Mouse (Mus musculus) Patski (cell line): ENCODE measurements around the gene Prdm2. TPM values are rescaled to one million over a fixed set of nuclear protein-coding genes. Genes with fewer than 3 reads are reported as not detected.

ENCODE experiments used
- ATAC-seq: fragments of 100-300 bp; one replicate; pipeline ENCODE4 v1.8.0; 2021
- CTCF ChIA-PET: fragments of 350-600 bp; sonication (Branson Sonifier 250); formaldehyde crosslinking; loops from one replicate; lab custom pipeline; 2022; ENCODE audit warnings: inconsistent platforms; lab: Charles Lee
- POLR2A ChIA-PET: fragments of 350-600 bp; sonication (Branson Sonifier 250); formaldehyde crosslinking; loops from one replicate; lab custom pipeline; 2022; ENCODE audit warnings: antibody characterized with exemption, inconsistent platforms; lab: Charles Lee
- DNase-seq: peaks from one replicate; pipeline ENCODE4 v3.0.0-alpha.2; 2011; ENCODE audit warnings: low read depth, low spot score
- H3K27me3 ChIP-seq: fragments of 371-371 bp; one replicate; pipeline ENCODE4 v1.5.1; 2021
- CTCF ChIP-seq: fragments of 100-300 bp; IDR thresholded peaks from one replicate; pipeline ENCODE4 v1.5.1; 2021
- in situ Hi-C: fragments of 300-500 bp; cut with MboI; formaldehyde crosslinking; loops from 3 replicates; pipeline ENCODE4 v1.11.1; 2018; ENCODE audit warnings: low pct_unique_long_range_greater_than_20kb, mixed read lengths
- polyA plus RNA-seq: library from polyadenylated mRNA; unstranded; gene quantifications from one replicate; pipeline ENCODE4 v1.2.3, GENCODE M21; 2021

Gene Prdm2
- polyA plus RNA-seq, 1 experiment from 2014 or later, result 17.6 TPM

- DNase-seq, result no peak
- no peak for ATAC-seq
- ChIA-PET POLR2A (no interaction called here), CTCF (interaction anchor here (1.8 kb wide), 1 partner anchor 12 kb away, joined by 4 read pairs; no protein-coding TSS in a partner anchor)
- no peaks in the 10 kb centered on the region for H3K27me3 ChIP-seq
- no peak for TF ChIP-seq CTCF
- in situ Hi-C loops, result no loop called here
These were observed 145.8 kb downstream of the Prdm2 start for GRCm38 (mm10) chr4:143067006-143067405.

GRCm38 (mm10) chr4:143058765-143059344 lies 153.9 kb downstream of the Prdm2 start:
- ChIA-PET POLR2A (no interaction called here), CTCF (no interaction called here)
- H3K27me3 ChIP-seq, result no peaks in the 10 kb centered on the region
- no peak for TF ChIP-seq CTCF
- ATAC-seq (no peak), DNase-seq (no peak)
- in situ Hi-C loops, result no loop called here

Other genes with a start within 250 kb of the Prdm2 start
- gene Pdpn, start 86.6 kb upstream of the Prdm2 start, polyA plus RNA-seq, result 296 TPM
- gene Lrrc38, start 136.8 kb upstream of the Prdm2 start, polyA plus RNA-seq, result not detected
- not detected for gene Pramel1, start 181.4 kb upstream of the Prdm2 start, polyA plus RNA-seq
- gene Pramef8, start 199.4 kb upstream of the Prdm2 start, polyA plus RNA-seq, result 17.4 TPM
- not detected for gene Oog4, start 237.3 kb upstream of the Prdm2 start, polyA plus RNA-seq